In the genomic region with DNA sequence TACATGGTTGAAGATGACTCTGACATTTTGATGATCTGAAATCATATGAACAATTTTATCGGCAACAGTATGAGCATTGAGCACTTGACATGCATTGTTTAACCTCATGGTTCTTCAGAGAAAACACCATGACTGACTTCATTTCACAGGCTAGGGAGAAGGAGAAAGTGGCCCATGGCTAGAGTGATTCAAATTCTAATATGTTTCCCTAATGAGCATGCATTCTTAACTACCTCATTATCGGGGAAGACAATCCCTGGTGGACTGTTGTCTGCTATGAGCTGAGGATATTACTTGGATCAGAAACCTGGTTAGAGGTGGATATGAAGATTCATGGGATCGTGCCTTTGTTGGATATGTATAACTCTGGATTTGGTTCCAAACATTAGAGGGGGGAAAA, we compare ENCODE assay signal across 13 mouse cellular contexts.
"Had no signal": no experiment of that assay in that cellular context is flagged by ENCODE, and none has a peak within 500 bp of the region (broad histone marks: within the 10 kb centered on the region; RNA-seq: fewer than 3 reads in every experiment).

No protein-coding gene starts in this region.

- DNase-seq: kidney, adult 8-10 months; kidney, postnatal 10 days; kidney, postnatal 36 days; layer of hippocampus, postnatal 36 days; liver, embryonic 13.5 days; lung, adult 2 months; lung, postnatal 14 days; lung, postnatal 4 days; thymus, adult 18-20 months; thymus, postnatal 36 days had no signal

- H3K27me3 ChIP-seq: kidney, embryonic 15.5 days; liver, embryonic 13.5 days had no signal

- H3K9ac ChIP-seq: kidney, embryonic 15.5 days; liver, embryonic 13.5 days had no signal

- H3K4me3 ChIP-seq: kidney, embryonic 15.5 days; left cerebral cortex, adult 2 months; liver, embryonic 13.5 days had no signal

- H3K9me3 ChIP-seq: kidney, embryonic 15.5 days; liver, embryonic 13.5 days had no signal

- H3K36me3 ChIP-seq: kidney, embryonic 15.5 days; liver, embryonic 13.5 days had no signal

- H3K4me1 ChIP-seq: kidney, embryonic 15.5 days; liver, embryonic 13.5 days had no signal

- H3K4me2 ChIP-seq: kidney, embryonic 15.5 days; liver, embryonic 13.5 days; midbrain, embryonic 11.5 days had no signal

- H3K27ac ChIP-seq: kidney, embryonic 15.5 days; left cerebral cortex, adult 2 months; liver, embryonic 13.5 days had no signal
